Mouse (Mus musculus) intestine, postnatal 0 days (tissue): Measurements from ENCODE around the gene Rab42. TPM values are rescaled to one million over a fixed set of nuclear protein-coding genes. Genes with fewer than 3 reads are reported as not detected.

Experiments
- ATAC-seq: fragments of 200-750 bp; cut with Nextera tagmentation; 2 replicates; pipeline ENCODE4 v1.8.0; 2017; ENCODE audit warnings: mild to moderate bottlenecking, moderate TSS enrichment, moderate library complexity
- H3K27ac ChIP-seq: fragments of 300-500 bp; sonication (generic); 2 replicates; pipeline ENCODE4 v1.5.1; 2014; ENCODE audit warnings: mild to moderate bottlenecking, low read depth, low read length, moderate library complexity
- H3K27me3 ChIP-seq: fragments of 300-500 bp; sonication (generic); replicated peaks from 2 replicates; pipeline ENCODE4 v1.6.1; 2014; ENCODE audit warnings: low read length, mixed read lengths; ENCODE audit not compliant: control insufficient read depth, insufficient read depth
- H3K36me3 ChIP-seq: fragments of 300-500 bp; sonication (generic); 2 replicates; pipeline ENCODE4 v1.6.1; 2014; ENCODE audit warnings: mild to moderate bottlenecking, moderate library complexity; ENCODE audit not compliant: control insufficient read depth, insufficient read depth
- H3K4me1 ChIP-seq: fragments of 300-500 bp; sonication (generic); replicated peaks from 2 replicates; pipeline ENCODE4 v1.6.1; 2014; ENCODE audit warnings: antibody characterized with exemption, low read length, mixed read lengths; ENCODE audit not compliant: control insufficient read depth, insufficient read depth
- H3K4me2 ChIP-seq: fragments of 300-500 bp; sonication (generic); replicated peaks from 2 replicates; pipeline ENCODE4 v1.6.1; 2014; ENCODE audit warnings: low read depth, mild to moderate bottlenecking, moderate library complexity
- H3K4me3 ChIP-seq: fragments of 300-500 bp; sonication (generic); 2 replicates; pipeline ENCODE4 v1.5.1; 2014; ENCODE audit warnings: low read depth, low read length
- H3K9ac ChIP-seq: fragments of 300-500 bp; sonication (generic); 2 replicates; pipeline ENCODE4 v1.6.1; 2014; ENCODE audit warnings: mild to moderate bottlenecking, low read depth, low read length
- H3K9me3 ChIP-seq: fragments of 300-500 bp; sonication (generic); 2 replicates; pipeline ENCODE4 v1.6.1; 2016; ENCODE audit warnings: mixed run types; ENCODE audit not compliant: control insufficient read depth
- CTCF ChIP-seq: sonication (generic); IDR thresholded peaks from 2 replicates; pipeline ENCODE4 v1.5.1; 2016; ENCODE audit warnings: low read depth, mild to moderate bottlenecking, control low read depth, antibody characterized with exemption, moderate library complexity
- WGBS: fragments of 180-500 bp; shearing (Covaris S2); extraction: QIAGEN DNeasy Blood & Tissue Kit; methylation state at CpG from one replicate; pipeline ENCODE4 v1.1.7; 2014; 5-methylcytosine and 5-hydroxymethylcytosine counted together
- polyA plus RNA-seq: library from polyadenylated mRNA; unstranded; fragments of >200 nt; fragmentation: Nextera tagmentation; extraction: Ambion mirVana; gene quantifications from 2 replicates; pipeline ENCODE4 v1.2.1, GENCODE M21; 2015

Gene Rab42
- polyA plus RNA-seq, 1 experiment from 2014 or later = 48.3 TPM

- Histone ChIP-seq H3K36me3 (0 out of 2 replicates have a peak, but pooled peaks cover 1% of the 10 kb centered on the region), H3K27ac (peak overlapping the region; percentile 86), H3K9me3 (no peaks in the 10 kb centered on the region), H3K9ac (no peak overlapping the region), H3K4me2 (peak overlapping the region; percentile 73; the same call in 1 of the 2 replicates), H3K4me1 (peaks cover 7% of the 10 kb centered on the region; the same call in 1 of the 2 replicates), H3K27me3 (no peaks in the 10 kb centered on the region), H3K4me3 (no peak overlapping the region)
- 34% methylated on average over 3 of the region's 3 CpGs for WGBS
- ATAC-seq = peak; percentile 28
- TF ChIP-seq CTCF = peak; percentile 55
These were observed 43.5 kb upstream of the Rab42 start for GRCm38 (mm10) chr4:132346661-132347060.

- no peak for TF ChIP-seq CTCF
- 42% methylated on average over 4 of the region's 4 CpGs for WGBS
- Histone ChIP-seq H3K36me3 (peaks cover 3% of the 10 kb centered on the region; the same call in 1 of the 2 replicates), H3K27me3 (no peaks in the 10 kb centered on the region), H3K9ac (no peak overlapping the region), H3K4me2 (peak overlapping the region; percentile 73), H3K4me3 (no peak overlapping the region), H3K27ac (peak overlapping the region; percentile 86), H3K9me3 (no peaks in the 10 kb centered on the region), H3K4me1 (peaks cover 7% of the 10 kb centered on the region; the same call in 1 of the 2 replicates)
- peak; percentile 79 for ATAC-seq
These were observed 43.1 kb upstream of the Rab42 start for GRCm38 (mm10) chr4:132346261-132346660.

GRCm38 (mm10) chr4:132345843-132346212, 42.6 kb upstream of the Rab42 start:
- peak overlapping the region; percentile 73 for H3K4me2 ChIP-seq
- TF ChIP-seq CTCF = no peak
- no peaks in the 10 kb centered on the region for H3K27me3 ChIP-seq
- peaks cover 3% of the 10 kb centered on the region; the same call in 1 of the 2 replicates for H3K36me3 ChIP-seq
- no peak; the same call in 1 of the 2 replicates for ATAC-seq
- no peak overlapping the region for H3K9ac ChIP-seq
- H3K27ac ChIP-seq = peak overlapping the region; percentile 86
- H3K4me1 ChIP-seq = peaks cover 7% of the 10 kb centered on the region; the same call in 1 of the 2 replicates
- H3K4me3 ChIP-seq = peak overlapping the region; percentile 52
- WGBS = 25% methylated on average over 5 of the region's 5 CpGs
- H3K9me3 ChIP-seq = no peaks in the 10 kb centered on the region

GRCm38 (mm10) chr4:132345135-132345842, 42.1 kb upstream of the Rab42 start:
- under 1% methylated on average over 75 of the region's 83 CpGs for WGBS
- TF ChIP-seq CTCF = peak; percentile 97
- H3K27me3 ChIP-seq = no peaks in the 10 kb centered on the region
- peak; percentile 61 for ATAC-seq
- peak overlapping the region; percentile 52 for H3K4me3 ChIP-seq
- peak overlapping the region; percentile 75 for H3K9ac ChIP-seq
- H3K9me3 ChIP-seq = no peaks in the 10 kb centered on the region
- peaks cover 3% of the 10 kb centered on the region; the same call in 1 of the 2 replicates for H3K36me3 ChIP-seq
- H3K4me2 ChIP-seq = peak overlapping the region; percentile 73
- peak overlapping the region; percentile 86 for H3K27ac ChIP-seq
- peaks cover 7% of the 10 kb centered on the region; the same call in 1 of the 2 replicates for H3K4me1 ChIP-seq

GRCm38 (mm10) chr4:132344403-132345134, 41.4 kb upstream of the Rab42 start:
- Histone ChIP-seq H3K4me2 (peak overlapping the region; percentile 73), H3K9ac (peak overlapping the region; percentile 75), H3K27ac (peak overlapping the region; percentile 86), H3K27me3 (no peaks in the 10 kb centered on the region), H3K9me3 (no peaks in the 10 kb centered on the region), H3K4me1 (peaks cover 7% of the 10 kb centered on the region; the same call in 1 of the 2 replicates), H3K36me3 (peaks cover 6% of the 10 kb centered on the region; the same call in 1 of the 2 replicates), H3K4me3 (peak overlapping the region; percentile 52)
- ATAC-seq = no peak; the same call in 1 of the 2 replicates
- TF ChIP-seq CTCF = no peak
- 5% methylated on average over 13 of the region's 13 CpGs for WGBS

- Histone ChIP-seq H3K4me3 (no peak overlapping the region), H3K4me2 (no peak overlapping the region), H3K27ac (no peak overlapping the region; the same call in 1 of the 2 replicates), H3K4me1 (peaks cover 7% of the 10 kb centered on the region; the same call in 1 of the 2 replicates), H3K27me3 (no peaks in the 10 kb centered on the region), H3K9me3 (no peaks in the 10 kb centered on the region), H3K9ac (no peak overlapping the region), H3K36me3 (peaks cover 34% of the 10 kb centered on the region)
- no peak for ATAC-seq
- TF ChIP-seq CTCF = no peak
- WGBS = 62% methylated on average over 3 of the region's 3 CpGs
These were observed 38.3 kb upstream of the Rab42 start for GRCm38 (mm10) chr4:132341451-132341850.
